ENCODE assay signal across 25 mouse cellular contexts in the genomic region with DNA sequence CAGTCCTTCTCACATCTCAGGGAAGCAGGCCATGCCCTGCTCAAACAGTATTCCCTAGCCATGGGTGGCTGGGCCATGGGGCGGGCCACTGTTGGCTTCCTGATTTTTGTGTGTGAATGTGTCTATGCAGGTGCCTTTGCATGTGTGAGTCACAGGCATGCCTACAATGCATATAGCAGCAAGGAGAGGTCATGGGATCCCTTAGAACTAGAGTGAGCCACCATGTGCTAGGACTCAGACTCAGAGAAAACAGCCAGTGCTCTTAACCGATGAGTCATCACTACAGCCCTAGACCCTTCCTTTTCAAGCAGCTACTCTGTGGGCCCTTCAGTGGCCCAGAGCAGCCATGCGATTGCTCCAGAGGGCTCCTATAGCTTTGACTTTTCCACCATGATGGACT. TPM values are rescaled to one million over a fixed set of nuclear protein-coding genes. Genes with fewer than 3 reads are reported as not detected.
A peak's percentile ranks its signal among the peaks of the same experiment; 100 is the strongest.
DNase-seq lines count a peak whose midpoint lies in the region; ATAC-seq lines count a peak whose summit lies in the region.
"Had no signal": no experiment of that assay in that cellular context is flagged by ENCODE, and none has a peak within 500 bp of the region (broad histone marks: within the 10 kb centered on the region; RNA-seq: fewer than 3 reads in every experiment).

No protein-coding gene starts in this region.

- no peak overlapping the region for H3K27ac ChIP-seq in hindbrain, embryonic 15.5 days (replicated peaks)
- H3K27ac ChIP-seq in hindbrain, embryonic 10.5 days, result no peak overlapping the region
- H3K27ac ChIP-seq in midbrain, embryonic 13.5 days, result no peak overlapping the region
- no peak overlapping the region for H3K27ac ChIP-seq in midbrain, embryonic 14.5 days (replicated peaks; ENCODE audit: low read depth, low read length)
- no peak overlapping the region for H3K27ac ChIP-seq in limb, embryonic 10.5 days
- H3K27ac ChIP-seq: left cerebral cortex, adult 2 months; liver, embryonic 15.5 days; macrophage; stomach, embryonic 15.5 days had no signal

- 96% methylated on average over 3 of the region's 3 CpGs for WGBS in hindbrain, embryonic 15.5 days
- WGBS in hindbrain, embryonic 10.5 days, result 97% methylated on average over 3 of the region's 3 CpGs
- WGBS in midbrain, embryonic 13.5 days, result 99% methylated on average over 3 of the region's 3 CpGs
- WGBS in midbrain, embryonic 14.5 days, result 96% methylated on average over 3 of the region's 3 CpGs
- WGBS in limb, embryonic 10.5 days, result 95% methylated on average over 3 of the region's 3 CpGs

- H3K36me3 ChIP-seq in hindbrain, embryonic 15.5 days, result peaks cover 35% of the 10 kb centered on the region
- peaks cover 52% of the 10 kb centered on the region for H3K36me3 ChIP-seq in hindbrain, embryonic 10.5 days
- peaks cover 48% of the 10 kb centered on the region for H3K36me3 ChIP-seq in midbrain, embryonic 13.5 days
- H3K36me3 ChIP-seq in midbrain, embryonic 14.5 days (ENCODE audit: control insufficient read depth, insufficient read depth, low read length), result peaks cover 49% of the 10 kb centered on the region
- peaks cover 52% of the 10 kb centered on the region for H3K36me3 ChIP-seq in limb, embryonic 10.5 days

- H3K4me3 ChIP-seq in hindbrain, embryonic 15.5 days, result no peak overlapping the region
- no peak overlapping the region for H3K4me3 ChIP-seq in hindbrain, embryonic 10.5 days
- H3K4me3 ChIP-seq in midbrain, embryonic 13.5 days (replicated peaks), result no peak overlapping the region
- H3K4me3 ChIP-seq in midbrain, embryonic 14.5 days (replicated peaks; ENCODE audit: low read depth, low read length), result no peak overlapping the region
- no peak overlapping the region for H3K4me3 ChIP-seq in limb, embryonic 10.5 days
- H3K4me3 ChIP-seq: left cerebral cortex, adult 2 months; liver, embryonic 15.5 days; midbrain, embryonic 12.5 days; stomach, embryonic 15.5 days had no signal

- H3K27me3 ChIP-seq in hindbrain, embryonic 15.5 days, result no peaks in the 10 kb centered on the region
- no peaks in the 10 kb centered on the region for H3K27me3 ChIP-seq in hindbrain, embryonic 10.5 days (ENCODE audit: insufficient read depth, poor library complexity, severe bottlenecking)
- H3K27me3 ChIP-seq in midbrain, embryonic 13.5 days, result no peaks in the 10 kb centered on the region
- no peaks in the 10 kb centered on the region for H3K27me3 ChIP-seq in midbrain, embryonic 14.5 days (ENCODE audit: control insufficient read depth, insufficient read depth, low read length)
- no peaks in the 10 kb centered on the region for H3K27me3 ChIP-seq in limb, embryonic 10.5 days (ENCODE audit: low read depth, poor library complexity, severe bottlenecking)
- H3K27me3 ChIP-seq: liver, embryonic 15.5 days; midbrain, embryonic 12.5 days; Patski; stomach, embryonic 15.5 days had no signal

- no peaks in the 10 kb centered on the region for H3K4me1 ChIP-seq in hindbrain, embryonic 15.5 days (replicated peaks)
- H3K4me1 ChIP-seq in hindbrain, embryonic 10.5 days (replicated peaks), result no peaks in the 10 kb centered on the region
- no peaks in the 10 kb centered on the region for H3K4me1 ChIP-seq in midbrain, embryonic 13.5 days (replicated peaks)
- no peaks in the 10 kb centered on the region for H3K4me1 ChIP-seq in midbrain, embryonic 14.5 days (ENCODE audit: control insufficient read depth, insufficient read depth, low read length)
- H3K4me1 ChIP-seq in limb, embryonic 10.5 days, result no peaks in the 10 kb centered on the region
- H3K4me1 ChIP-seq: liver, embryonic 15.5 days; midbrain, embryonic 12.5 days; stomach, embryonic 15.5 days had no signal

- H3K9me3 ChIP-seq in hindbrain, embryonic 15.5 days, result no peaks in the 10 kb centered on the region
- H3K9me3 ChIP-seq in hindbrain, embryonic 10.5 days, result no peaks in the 10 kb centered on the region
- H3K9me3 ChIP-seq in midbrain, embryonic 13.5 days, result no peaks in the 10 kb centered on the region
- H3K9me3 ChIP-seq in midbrain, embryonic 14.5 days (ENCODE audit: control insufficient read depth, low read length), result no peaks in the 10 kb centered on the region
- no peaks in the 10 kb centered on the region for H3K9me3 ChIP-seq in limb, embryonic 10.5 days (replicated peaks)
- H3K9me3 ChIP-seq: liver, embryonic 15.5 days; midbrain, embryonic 12.5 days; stomach, embryonic 15.5 days had no signal

- peak; percentile 61; the same call in 1 of the 2 replicates for ATAC-seq in hindbrain, embryonic 15.5 days (ENCODE audit: low FRiP score, low read depth)
- ATAC-seq in midbrain, embryonic 13.5 days, result peak; percentile 24; the same call in 1 of the 2 replicates
- ATAC-seq in midbrain, embryonic 14.5 days (ENCODE audit: low FRiP score, low TSS enrichment), result no peak
- ATAC-seq: activated CD4-positive, CD25-positive, alpha-beta regulatory T cell, adult 4 months; forebrain, embryonic 16.5 days; Patski had no signal

- H3K9ac ChIP-seq in hindbrain, embryonic 15.5 days, result no peak overlapping the region
- H3K9ac ChIP-seq in midbrain, embryonic 13.5 days (replicated peaks), result no peak overlapping the region
- no peak overlapping the region for H3K9ac ChIP-seq in midbrain, embryonic 14.5 days (replicated peaks; ENCODE audit: low read length)
- H3K9ac ChIP-seq: liver, embryonic 15.5 days; midbrain, embryonic 12.5 days; stomach, embryonic 15.5 days had no signal

- H3K4me2 ChIP-seq in hindbrain, embryonic 15.5 days, result no peak overlapping the region
- H3K4me2 ChIP-seq in midbrain, embryonic 13.5 days (replicated peaks), result no peak overlapping the region
- H3K4me2 ChIP-seq in midbrain, embryonic 14.5 days (ENCODE audit: low read length), result no peak overlapping the region
- H3K4me2 ChIP-seq: liver, embryonic 15.5 days; midbrain, embryonic 12.5 days; stomach, embryonic 15.5 days had no signal

- DNase-seq in hindbrain, embryonic 10.5 days (ENCODE audit: low spot score), result no peak
- DNase-seq in midbrain, embryonic 14.5 days, result no peak
- peak; percentile 19 for DNase-seq in limb, embryonic 10.5 days (ENCODE audit: low spot score)
- no peak for DNase-seq in layer of hippocampus, postnatal 25 days (ENCODE audit: extremely low spot score in 1 of 2, low spot score in 1 of 2)
- no peak for DNase-seq in urinary bladder, postnatal 36 days (ENCODE audit: low spot score in 2 of 2)
- DNase-seq: adrenal gland, postnatal 14 days; cerebellum, adult 11-12 months; cerebellum, postnatal 14 days; embryo, embryonic 11 days; gastrocnemius, postnatal 25 days; heart, postnatal 14 days; kidney, adult 9 months; kidney, postnatal 25 days; retina, postnatal 1 day; thymus, adult 2 months had no signal

RNA-seq across cellular contexts. Expression of a gene that starts 17.3 kb away (rescaled TPM):
- polyA plus RNA-seq in hindbrain, embryonic 15.5 days (2015; fragmentation: Nextera tagmentation; extraction: Ambion mirVana), result 426 and 448 TPM in 2 replicates
- 368 and 376 TPM in 2 replicates for polyA plus RNA-seq in hindbrain, embryonic 10.5 days (2016; fragmentation: Nextera tagmentation; extraction: Ambion mirVana)
- polyA plus RNA-seq in midbrain, embryonic 13.5 days (2015; fragmentation: Nextera tagmentation; extraction: Ambion mirVana), result 441 and 488 TPM in 2 replicates
- 499 and 519 TPM in 2 replicates for polyA plus RNA-seq in midbrain, embryonic 14.5 days (2014; fragmentation: Nextera tagmentation; extraction: Ambion mirVana)
- 334 and 339 TPM in 2 replicates for polyA plus RNA-seq in limb, embryonic 10.5 days (2016; fragmentation: Nextera tagmentation; extraction: Ambion mirVana)
- total RNA-seq in layer of hippocampus, postnatal 25 days (2021), result 100 to 1,000 TPM; 105 to 106 TPM

RNA-seq across cellular contexts. Expression of a gene that starts 27.4 kb away (rescaled TPM):
- polyA plus RNA-seq in hindbrain, embryonic 15.5 days (2015; fragmentation: Nextera tagmentation; extraction: Ambion mirVana), result 63.8 and 65.5 TPM in 2 replicates
- polyA plus RNA-seq in hindbrain, embryonic 10.5 days (2016; fragmentation: Nextera tagmentation; extraction: Ambion mirVana), result 83.1 and 95.5 TPM in 2 replicates
- 70.4 and 75.6 TPM in 2 replicates for polyA plus RNA-seq in midbrain, embryonic 13.5 days (2015; fragmentation: Nextera tagmentation; extraction: Ambion mirVana)
- 70.0 and 75.8 TPM in 2 replicates for polyA plus RNA-seq in midbrain, embryonic 14.5 days (2014; fragmentation: Nextera tagmentation; extraction: Ambion mirVana)
- polyA plus RNA-seq in limb, embryonic 10.5 days (2016; fragmentation: Nextera tagmentation; extraction: Ambion mirVana), result 99.5 and 114 TPM in 2 replicates
- total RNA-seq in layer of hippocampus, postnatal 25 days (2021), result 10 to 100 TPM; 26.0 to 29.5 TPM
